Mouse (Mus musculus) left cerebral cortex, postnatal 14 days (tissue): ENCODE results near the gene Retnlg. TPM values are rescaled to one million over a fixed set of nuclear protein-coding genes. Genes with fewer than 3 reads are reported as not detected.
"Not testable (repeated sequence)": the region's sequence is repeated elsewhere in the genome, so short reads cannot be mapped to it uniquely, and the experiment has no call there.

Source experiments
- DNase-seq, 2 experiments: peaks; one replicate each; pipeline ENCODE4 v3.0.0; 2021 to 2022; ENCODE audit warnings: low spot score in 2 of 2, mixed read lengths in 1 of 2
- intact Hi-C: fragments of 180-260 bp; cut with DNase I; formaldehyde crosslinking; loops from one replicate; pipeline ENCODE4 v1.15.1; 2025
- long read RNA-seq, 2 experiments: library from polyadenylated mRNA; stranded (forward); transcript quantifications; one replicate each; pipeline ENCODE4 v2.0.0; 2021
- total RNA-seq, 2 experiments: library from RNA; stranded (reverse); gene quantifications; 2 replicates each; pipeline ENCODE4 v1.2.3; 2021

The Retnlg gene
- total RNA-seq: not detected
- long read RNA-seq, experiment 1: 0 reads
- long read RNA-seq, experiment 2: 0 reads

DNA sequence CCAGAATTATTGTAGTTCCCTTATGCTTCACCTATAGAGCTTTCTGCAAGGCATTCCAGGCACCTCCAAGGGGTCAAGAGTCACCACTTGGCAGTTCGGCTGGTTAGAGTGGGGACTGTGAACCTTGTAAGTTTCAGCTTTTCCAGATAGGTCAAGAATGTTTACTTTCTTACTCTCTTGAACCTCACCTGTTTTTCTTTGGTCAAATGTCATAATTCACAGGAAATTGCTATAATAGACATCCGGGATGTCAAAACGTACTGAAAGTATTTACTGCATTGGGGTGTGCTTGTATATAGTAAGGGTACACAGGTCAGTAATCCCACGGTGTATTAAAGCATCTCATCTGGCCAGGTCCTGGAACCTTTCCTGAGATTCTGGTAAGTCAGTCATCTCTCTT is at the start of gene Retnlg:
Gene Retnlg, plus strand, starts transcription at position 301 of the 400 bp plus-strand sequence.
- intact Hi-C loops: no loop called here
- no peak for DNase-seq

DNA sequence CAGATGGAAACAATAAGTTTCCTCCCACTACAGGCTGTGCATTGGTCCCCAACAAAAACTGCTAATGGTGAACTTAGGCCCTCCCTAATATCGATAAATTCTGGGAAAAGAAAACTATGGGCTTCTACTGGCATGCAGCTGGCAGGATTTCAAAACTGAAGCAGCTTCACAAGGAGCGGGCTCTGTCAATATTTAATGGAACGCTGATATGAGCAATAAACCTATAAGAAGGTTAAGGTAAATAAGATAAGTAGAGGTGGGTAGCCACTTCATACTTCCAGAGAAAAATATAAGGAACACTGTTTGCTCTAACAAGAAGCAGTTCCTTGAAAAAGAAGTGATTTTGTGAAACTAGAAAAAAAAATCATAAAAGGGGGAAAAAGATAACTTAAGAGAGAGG is 45.9 kb upstream of the Retnlg start:
- no peak for DNase-seq
- intact Hi-C loops: no loop called here

DNA sequence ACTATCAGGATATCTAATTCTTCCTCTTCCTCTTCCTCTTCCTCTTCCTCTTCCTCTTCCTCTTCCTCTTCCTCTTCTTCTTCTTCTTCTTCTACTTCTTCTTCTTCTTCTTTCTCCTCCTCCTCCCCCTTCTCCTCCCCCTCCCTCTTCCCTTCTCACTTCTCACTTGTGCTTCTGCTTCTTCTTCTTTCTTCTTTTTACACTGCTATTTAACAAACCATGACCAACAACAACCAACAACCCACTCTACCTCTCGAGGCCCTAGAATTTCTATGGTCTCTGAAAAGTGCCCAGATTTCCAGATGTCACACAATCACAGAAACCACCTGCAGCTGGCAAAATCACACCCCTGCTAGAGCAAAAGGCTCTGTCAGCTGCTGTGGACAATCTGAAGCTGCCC is 44.8 kb upstream of the Retnlg start:
- no peak for DNase-seq
- intact Hi-C loops: no loop called here

DNA sequence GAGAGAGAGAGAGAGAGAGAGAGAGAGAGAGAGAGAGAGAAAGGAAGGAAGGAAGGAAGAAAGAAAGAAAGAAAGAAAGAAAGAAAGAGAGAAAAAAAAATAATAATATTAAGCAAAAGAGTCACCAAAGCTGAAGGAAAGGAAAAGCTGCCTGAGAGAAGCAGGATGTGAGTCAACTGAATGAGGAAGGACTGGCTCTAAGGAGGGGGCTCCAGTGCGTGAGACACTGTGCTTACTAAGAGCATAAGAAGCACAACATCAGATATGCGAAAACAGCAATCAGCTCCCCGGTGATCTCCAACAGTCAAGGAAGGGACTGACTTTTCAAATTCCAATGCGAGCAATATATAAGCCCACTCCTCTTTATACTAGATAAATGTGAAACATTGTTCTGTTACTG is 43.4 kb upstream of the Retnlg start:
- DNase-seq: no peak
- intact Hi-C loops: no loop called here

DNA sequence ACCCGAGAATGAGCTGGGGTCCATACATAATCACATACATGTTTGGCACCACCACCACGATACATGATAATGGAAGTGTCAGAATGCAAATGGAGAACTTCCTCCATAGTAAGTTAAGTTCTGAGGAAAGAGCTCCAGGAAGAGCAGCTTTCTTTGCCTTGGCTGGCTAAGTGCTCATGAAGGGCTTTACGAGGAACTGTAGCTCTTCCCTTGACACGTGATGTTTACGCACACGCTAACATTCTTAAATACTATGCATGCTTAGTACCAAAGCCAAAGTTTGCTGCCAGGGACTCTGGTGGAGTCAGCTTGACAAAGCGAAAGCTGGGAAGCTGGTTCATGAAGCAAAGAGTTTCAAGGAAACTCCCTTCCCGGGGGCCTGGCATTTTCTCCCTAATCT is 40.4 kb upstream of the Retnlg start:
- no peak for DNase-seq
- intact Hi-C loops: no loop called here

DNA sequence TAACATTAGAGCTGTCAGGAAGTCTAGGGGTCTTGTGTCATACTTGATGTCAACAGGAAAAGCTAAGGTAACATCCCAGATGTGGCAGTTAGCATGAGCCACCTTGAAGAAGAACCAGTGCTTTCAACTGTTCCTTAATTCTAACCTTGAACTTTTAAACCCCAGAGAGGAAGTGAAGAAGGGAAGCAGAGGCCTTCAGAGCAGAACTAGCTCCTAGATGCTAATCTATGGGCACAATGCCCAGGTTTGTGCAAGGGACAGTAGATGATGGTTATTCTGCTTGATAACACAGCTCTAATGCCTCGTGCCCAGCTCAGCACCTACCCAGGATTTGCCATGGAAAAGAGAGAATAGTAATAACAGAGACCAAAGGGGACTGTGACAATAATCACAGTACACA is 38.8 kb upstream of the Retnlg start:
- intact Hi-C loops, DNase-seq: not testable (repeated sequence)

DNA sequence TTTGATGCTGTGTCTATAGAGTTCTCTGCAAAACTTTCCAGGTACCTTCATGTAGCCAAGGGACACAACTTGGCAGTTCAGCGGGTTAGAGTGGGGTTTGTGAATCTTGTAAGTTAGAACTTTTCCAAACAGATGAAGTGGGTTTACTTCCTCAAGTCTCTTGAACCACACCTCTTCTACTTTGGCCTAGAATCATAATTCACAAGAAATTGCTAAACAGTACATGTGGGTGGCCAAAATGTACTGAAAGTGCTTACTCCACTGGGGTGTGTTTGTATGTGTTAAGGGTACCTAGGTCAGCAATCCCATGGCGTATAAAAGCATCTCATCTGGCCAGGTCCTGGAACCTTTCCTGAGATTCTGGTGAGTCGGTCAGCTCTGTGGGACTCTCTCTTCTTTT is 30.2 kb upstream of the Retnlg start, which contains the start of gene Retnla:
Gene Retnla, plus strand, starts transcription at position 286 of the 400 bp plus-strand sequence.
- DNase-seq: no peak
- intact Hi-C loops: no loop called here

DNA sequence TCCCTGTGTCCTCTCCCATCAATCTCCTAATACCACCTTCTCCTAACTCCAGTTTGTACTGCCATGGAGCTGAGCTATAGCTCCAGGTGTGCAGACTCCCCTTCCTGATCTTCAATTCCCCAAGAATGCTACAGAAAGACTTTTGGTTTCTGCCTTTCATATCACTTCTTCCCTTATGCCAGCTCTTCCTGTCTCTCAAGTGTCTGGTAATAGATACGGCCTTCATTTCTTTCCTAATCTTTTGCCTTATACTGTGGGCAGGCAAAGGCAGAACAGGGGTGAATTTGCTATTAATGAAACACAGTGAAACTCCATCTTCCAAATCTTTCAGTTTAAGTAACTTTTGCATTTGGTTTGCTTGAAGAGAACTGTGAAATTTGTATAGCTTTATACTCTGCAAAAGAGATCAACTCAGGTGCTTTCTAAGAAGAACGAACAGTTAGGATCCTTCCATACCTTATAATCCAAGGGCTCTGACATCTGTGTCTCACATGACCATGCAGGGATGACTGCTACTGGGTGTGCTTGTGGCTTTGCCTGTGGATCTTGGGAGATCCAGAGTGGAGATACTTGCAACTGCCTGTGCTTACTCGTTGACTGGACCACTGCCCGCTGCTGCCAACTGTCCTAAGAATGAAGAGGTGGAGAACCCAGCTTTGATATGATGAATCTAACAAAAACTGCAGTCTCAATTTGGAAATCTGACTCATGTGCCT is 28.6 kb upstream of the Retnlg start:
- DNase-seq: no peak
- intact Hi-C loops: no loop called here

DNA sequence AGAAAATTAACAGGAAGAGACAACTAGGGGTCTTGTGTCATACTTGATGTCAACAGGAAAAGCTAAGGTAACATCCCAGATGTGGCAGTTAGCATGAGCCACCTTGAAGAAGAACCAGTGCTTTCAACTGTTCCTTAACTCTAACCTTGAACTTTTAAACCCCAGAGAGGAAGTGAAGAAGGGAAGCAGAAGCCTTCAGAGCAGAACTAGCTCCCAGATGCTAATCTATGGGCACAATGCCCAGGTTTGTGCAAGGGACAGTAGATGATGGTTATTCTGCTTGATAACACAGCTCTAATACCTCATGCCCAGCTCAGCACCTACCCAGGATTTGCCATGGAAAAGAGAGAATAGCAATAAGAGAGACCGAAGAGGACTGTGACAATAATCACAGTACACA is 7.4 kb upstream of the Retnlg start:
- intact Hi-C loops, DNase-seq: not testable (repeated sequence)

DNA sequence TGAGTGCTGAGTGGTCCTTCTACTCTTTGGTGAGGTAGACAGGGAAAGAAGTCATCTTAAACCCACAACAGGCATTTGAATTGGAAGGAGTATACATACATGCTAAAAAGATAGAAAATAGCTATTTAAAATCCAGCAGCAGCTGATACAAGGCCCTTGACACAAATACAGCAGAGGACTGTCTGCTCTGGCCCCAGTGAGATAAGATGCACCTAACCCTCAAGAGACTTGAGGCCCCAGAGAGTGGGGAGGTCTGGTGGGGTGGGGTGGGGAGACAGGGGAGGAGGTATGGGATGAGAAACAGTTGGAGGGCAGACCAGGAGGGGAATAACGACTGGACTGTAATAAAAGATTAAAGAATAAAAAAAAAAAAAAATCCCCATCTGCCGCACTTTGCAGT is 4.7 kb upstream of the Retnlg start:
- no peak for DNase-seq
- intact Hi-C loops: no loop called here

DNA sequence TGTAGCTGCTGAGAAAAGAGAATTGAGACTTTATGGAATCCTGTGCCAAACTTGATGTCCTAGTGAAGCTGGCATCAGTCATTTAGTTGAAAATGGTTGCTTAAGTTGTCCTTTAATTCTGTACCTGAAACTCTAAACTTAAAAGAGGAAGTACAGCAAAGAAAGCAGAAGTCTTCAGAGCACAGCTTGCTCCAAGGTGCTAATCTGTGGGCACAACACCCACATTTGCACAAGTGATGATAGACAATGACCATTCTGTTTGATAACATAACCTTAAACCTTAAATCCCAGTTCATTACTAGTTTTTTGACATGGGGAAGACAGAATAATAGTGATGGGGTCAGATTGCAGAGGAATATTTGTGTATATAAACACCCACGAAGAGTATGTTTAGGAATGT is 3.8 kb upstream of the Retnlg start:
- intact Hi-C loops: no loop called here
- DNase-seq: no peak

DNA sequence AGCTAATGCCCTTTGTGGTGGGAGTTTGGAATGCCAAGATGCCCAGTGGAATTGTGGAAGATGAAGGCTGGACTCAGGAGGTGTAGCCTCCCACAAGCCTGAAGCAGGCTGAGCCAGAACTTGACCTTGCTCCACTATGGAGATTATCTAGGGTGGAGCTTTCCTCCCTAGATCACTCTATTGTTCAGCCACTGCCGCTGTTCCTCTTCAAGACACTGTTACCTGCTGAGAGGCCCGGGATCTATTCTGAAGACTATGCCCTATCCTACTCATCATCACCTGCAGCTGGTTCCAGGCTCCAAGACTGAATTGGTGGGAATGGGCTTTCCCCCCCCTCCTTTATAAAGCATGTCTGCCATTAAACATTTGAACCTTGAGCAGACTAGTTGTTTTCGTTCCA is 2.8 kb upstream of the Retnlg start:
- DNase-seq: no peak
- intact Hi-C loops: no loop called here

DNA sequence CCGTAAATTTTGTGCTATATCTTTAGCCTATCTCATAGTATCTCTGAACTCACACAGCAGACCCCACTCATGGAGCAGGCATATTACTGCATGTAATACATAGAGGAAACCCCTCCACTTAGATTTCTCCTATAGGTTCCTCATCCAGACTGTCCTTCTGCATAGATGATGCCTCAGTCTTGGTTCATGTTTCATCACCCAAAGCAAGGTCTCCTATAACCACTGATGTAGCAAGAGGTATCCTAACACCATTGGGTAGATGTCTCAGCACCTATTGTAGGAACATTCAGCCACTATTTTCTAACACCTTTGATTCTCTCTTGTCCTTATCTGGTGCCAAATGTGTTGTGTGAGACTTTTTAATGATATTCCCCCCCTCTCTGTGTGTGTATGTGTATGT is 667 bp upstream of the Retnlg start:
- DNase-seq: no peak

DNA sequence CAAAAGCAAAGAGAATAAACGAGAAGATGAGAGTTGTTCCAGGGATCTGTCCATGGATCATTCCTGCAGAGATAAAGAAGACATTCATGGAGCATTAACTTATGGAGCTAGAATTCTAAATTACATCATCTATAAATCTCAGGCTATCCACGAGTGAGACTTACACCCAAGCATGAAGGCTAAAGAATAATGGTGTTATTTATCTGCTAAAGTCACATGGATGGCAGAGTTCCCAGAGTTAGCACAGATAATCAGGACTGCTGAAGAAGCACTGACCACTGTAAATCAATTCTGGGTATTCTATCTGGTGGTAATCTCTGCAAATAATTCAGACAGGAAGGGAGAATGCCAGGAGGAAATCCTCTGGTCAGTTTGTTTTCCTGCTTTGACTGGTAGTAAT is 18.3 kb downstream of the Retnlg start:
- intact Hi-C loops: no loop called here
- DNase-seq: no peak

More for the DNA sequence above, 667 bp upstream of the Retnlg start:
- intact Hi-C loops: no loop called here

DNA sequence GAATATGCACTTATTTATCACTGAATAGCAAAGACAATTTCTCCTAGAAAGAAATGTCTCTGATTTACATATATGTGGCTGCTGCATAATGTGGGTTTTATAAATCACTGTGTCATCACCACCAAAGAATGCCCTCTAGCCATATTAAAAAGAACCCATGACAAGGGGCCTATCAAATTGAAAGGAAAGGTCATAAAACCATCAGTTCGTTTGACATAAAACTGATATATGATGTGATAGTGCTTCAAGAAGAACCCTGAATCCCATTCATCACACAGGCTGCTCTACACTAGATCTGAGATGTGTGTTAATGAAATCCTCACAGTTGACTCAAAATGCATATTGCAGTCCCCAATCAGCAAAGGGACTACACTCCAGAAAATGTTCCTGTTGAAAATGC is 27.4 kb downstream of the Retnlg start:
- intact Hi-C loops: no loop called here
- DNase-seq: no peak

DNA sequence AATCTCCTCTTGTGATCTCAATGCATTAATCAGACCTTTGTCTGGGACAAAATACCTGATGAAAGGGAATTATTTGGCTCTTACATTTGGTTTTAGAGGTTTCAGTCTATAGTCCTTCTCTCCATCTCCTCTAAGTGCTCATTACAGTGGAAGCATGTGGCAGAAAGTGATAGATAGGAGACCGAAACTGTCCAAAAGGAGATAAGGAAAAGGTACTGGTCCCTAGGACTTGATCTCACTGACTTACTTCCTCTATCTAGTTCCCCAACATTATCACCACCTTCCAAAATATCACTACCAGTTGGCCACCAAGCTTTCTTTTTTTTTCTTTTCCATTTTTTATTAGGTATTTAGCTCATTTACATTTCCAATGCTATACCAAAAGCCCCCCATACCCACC is 38.8 kb downstream of the Retnlg start:
- DNase-seq: no peak
- intact Hi-C loops: no loop called here

DNA sequence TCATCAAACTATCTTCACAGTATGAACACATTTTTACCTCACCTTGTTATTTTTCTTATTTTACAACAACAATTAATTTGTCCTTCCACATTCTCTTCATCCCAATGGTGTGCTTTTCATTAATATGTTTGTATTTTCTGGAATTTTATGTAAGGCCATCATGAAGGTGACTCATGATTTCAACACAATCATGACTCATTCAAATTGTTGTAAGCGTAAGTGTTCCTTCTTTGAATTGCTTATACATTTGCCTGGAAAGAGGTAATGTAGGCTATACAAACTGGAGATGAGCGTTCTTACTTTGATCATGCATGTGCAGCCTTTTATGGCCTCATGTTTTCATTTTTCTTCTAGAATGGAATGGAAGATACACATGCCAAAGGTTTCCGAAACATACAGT is 40.8 kb downstream of the Retnlg start:
- intact Hi-C loops: no loop called here

DNA sequence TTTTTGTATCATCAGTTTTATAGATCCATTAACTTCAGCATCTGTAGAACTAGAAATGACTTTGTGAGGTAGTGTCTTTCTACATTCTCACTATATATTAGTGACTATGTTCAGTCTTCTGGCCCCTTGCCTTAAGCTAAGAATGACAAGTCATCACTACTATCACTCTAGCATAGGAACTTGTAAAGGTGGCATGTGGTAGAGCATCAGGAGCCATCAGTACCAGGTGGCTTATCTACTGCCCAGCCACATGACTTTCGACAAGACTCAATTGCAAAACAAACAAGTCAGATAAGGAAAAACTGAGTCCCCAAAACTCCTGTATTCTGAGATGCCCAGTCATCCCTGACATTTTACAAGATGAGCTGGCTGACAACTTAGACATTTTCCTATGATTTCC is 51.3 kb downstream of the Retnlg start:
- no peak for DNase-seq

More for the DNA sequence above, 40.8 kb downstream of the Retnlg start:
- no peak for DNase-seq

More for the DNA sequence above, 51.3 kb downstream of the Retnlg start:
- intact Hi-C loops: no loop called here
